Mouse (Mus musculus): Measurements from ENCODE around the gene Ppp2r5a. TPM values are rescaled to one million over a fixed set of nuclear protein-coding genes. Genes with fewer than 3 reads are reported as not detected.

Ppp2r5a gene
- polyA plus RNA-seq, 2 experiments: 30.3 to 40.1 TPM

DNA sequence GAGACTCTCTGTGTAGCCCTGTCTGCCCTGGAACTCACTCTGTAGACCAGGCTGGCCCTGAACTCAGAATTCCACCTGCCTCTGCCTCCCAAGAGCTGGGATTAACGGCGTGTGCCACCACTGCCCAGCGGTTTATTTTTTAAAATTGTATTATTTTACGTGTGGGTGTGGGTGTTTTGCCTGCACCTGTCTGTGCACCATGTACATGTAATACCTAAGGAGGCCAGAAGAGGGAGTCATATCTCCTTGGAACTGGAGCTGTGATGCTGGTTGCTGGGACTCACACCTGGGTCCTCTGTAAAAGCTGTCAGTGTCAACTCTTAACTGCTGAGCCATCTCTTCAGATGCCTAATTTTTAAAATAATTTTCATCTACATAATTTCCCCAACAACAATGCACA is 38.6 kb downstream of the Ppp2r5a start:
- Histone ChIP-seq H3K4me1 (ENCODE audit: control insufficient read depth, insufficient read depth, low read length) (no peaks in the 10 kb centered on the region; the same call in 1 of the 2 replicates), H3K9me3 (ENCODE audit: control insufficient read depth, low read length) (no peaks in the 10 kb centered on the region), H3K27me3 (ENCODE audit: control insufficient read depth, insufficient read depth, low read length) (no peaks in the 10 kb centered on the region), H3K27ac (replicated peaks; ENCODE audit: low read depth, low read length) (no peak overlapping the region), H3K4me3 (replicated peaks; ENCODE audit: low read length) (no peak overlapping the region), H3K4me2 (replicated peaks; ENCODE audit: low read depth, low read length, severe bottlenecking) (no peak overlapping the region), H3K9ac (ENCODE audit: low read depth, low read length, severe bottlenecking) (no peak overlapping the region), H3K36me3 (ENCODE audit: control insufficient read depth, insufficient read depth, low read length) (peaks cover 13% of the 10 kb centered on the region)
- 75% methylated on average over 4 of the region's 4 CpGs for WGBS
- DNase-seq (ENCODE audit: low spot score): no peak
- TF ChIP-seq POLR2A (IDR thresholded peaks at IDR 0.05; ENCODE audit: borderline replicate concordance, extremely low read depth, insufficient read depth, insufficient read length): no peak
- no peak for ATAC-seq (ENCODE audit: low FRiP score, low read depth)

DNA sequence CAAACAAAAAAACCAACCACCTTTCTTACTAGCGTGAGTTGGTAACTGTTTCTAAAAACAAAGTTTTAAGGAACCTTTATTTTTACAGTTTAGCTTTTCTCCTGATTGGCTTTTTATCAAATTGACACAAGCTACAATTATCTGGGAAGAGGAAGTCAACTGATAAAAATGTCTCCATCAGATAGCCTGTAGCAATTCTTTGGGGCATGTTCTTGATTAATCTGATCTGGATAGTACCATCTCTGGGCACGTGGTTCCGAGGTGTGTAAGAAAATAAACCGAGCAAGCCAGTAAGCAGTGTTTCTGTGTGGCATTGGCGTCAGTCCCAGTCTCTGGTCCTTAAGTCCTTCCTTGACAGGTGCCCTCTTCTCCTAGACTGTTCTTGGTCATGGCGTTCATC is 40.7 kb downstream of the Ppp2r5a start:
- 83% methylated on average over 6 of the region's 6 CpGs for WGBS
- H3K9ac ChIP-seq (ENCODE audit: low read depth, low read length, severe bottlenecking): no peak overlapping the region
- H3K27me3 ChIP-seq (ENCODE audit: control insufficient read depth, insufficient read depth, low read length): no peaks in the 10 kb centered on the region
- no peak overlapping the region for H3K27ac ChIP-seq (replicated peaks; ENCODE audit: low read depth, low read length)
- DNase-seq (ENCODE audit: low spot score) (no peak), ATAC-seq (ENCODE audit: low FRiP score, low read depth) (no peak)
- H3K36me3 ChIP-seq (ENCODE audit: control insufficient read depth, insufficient read depth, low read length): peaks cover 8% of the 10 kb centered on the region
- H3K4me3 ChIP-seq (replicated peaks; ENCODE audit: low read length): no peak overlapping the region
- TF ChIP-seq POLR2A (IDR thresholded peaks at IDR 0.05; ENCODE audit: borderline replicate concordance, extremely low read depth, insufficient read depth, insufficient read length): no peak
- H3K4me1 ChIP-seq (ENCODE audit: control insufficient read depth, insufficient read depth, low read length): peaks cover 4% of the 10 kb centered on the region; the same call in 1 of the 2 replicates
- no peak overlapping the region for H3K4me2 ChIP-seq (replicated peaks; ENCODE audit: low read depth, low read length, severe bottlenecking)
- no peaks in the 10 kb centered on the region for H3K9me3 ChIP-seq (ENCODE audit: control insufficient read depth, low read length)

DNA sequence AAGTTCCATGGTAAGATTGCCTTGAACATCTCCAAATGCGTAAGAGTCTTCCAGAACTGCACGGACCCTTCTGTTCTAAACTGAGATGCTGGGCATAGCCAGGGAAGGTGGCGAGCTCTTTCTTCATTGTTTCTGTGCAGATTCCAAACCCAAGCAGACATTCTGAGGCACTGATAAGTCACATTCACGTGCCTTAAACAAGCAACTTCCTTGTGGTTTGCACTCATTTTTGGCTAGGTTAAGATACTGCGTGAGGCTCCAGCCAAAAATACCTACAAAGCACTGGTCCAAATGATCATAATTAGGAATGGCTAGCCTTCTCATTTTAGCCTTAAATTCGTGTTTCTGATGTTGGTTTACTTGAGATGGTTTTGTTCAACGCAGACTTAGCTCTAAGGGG is 43.6 kb downstream of the Ppp2r5a start:
- no peaks in the 10 kb centered on the region for H3K27me3 ChIP-seq (ENCODE audit: control insufficient read depth, insufficient read depth, low read length)
- H3K4me3 ChIP-seq (replicated peaks; ENCODE audit: low read length): no peak overlapping the region
- 0 out of 2 replicates have a peak, but pooled peaks cover 4% of the 10 kb centered on the region for H3K4me1 ChIP-seq (ENCODE audit: control insufficient read depth, insufficient read depth, low read length)
- no peak overlapping the region for H3K9ac ChIP-seq (ENCODE audit: low read depth, low read length, severe bottlenecking)
- TF ChIP-seq POLR2A (IDR thresholded peaks at IDR 0.05; ENCODE audit: borderline replicate concordance, extremely low read depth, insufficient read depth, insufficient read length): no peak
- DNase-seq (ENCODE audit: low spot score) (no peak), ATAC-seq (ENCODE audit: low FRiP score, low read depth) (no peak)
- WGBS: 84% methylated on average over 7 of the region's 7 CpGs
- H3K36me3 ChIP-seq (ENCODE audit: control insufficient read depth, insufficient read depth, low read length): peaks cover 29% of the 10 kb centered on the region
- H3K27ac ChIP-seq (replicated peaks; ENCODE audit: low read depth, low read length): no peak overlapping the region
- H3K9me3 ChIP-seq (ENCODE audit: control insufficient read depth, low read length): no peaks in the 10 kb centered on the region
- H3K4me2 ChIP-seq (replicated peaks; ENCODE audit: low read depth, low read length, severe bottlenecking): no peak overlapping the region

DNA sequence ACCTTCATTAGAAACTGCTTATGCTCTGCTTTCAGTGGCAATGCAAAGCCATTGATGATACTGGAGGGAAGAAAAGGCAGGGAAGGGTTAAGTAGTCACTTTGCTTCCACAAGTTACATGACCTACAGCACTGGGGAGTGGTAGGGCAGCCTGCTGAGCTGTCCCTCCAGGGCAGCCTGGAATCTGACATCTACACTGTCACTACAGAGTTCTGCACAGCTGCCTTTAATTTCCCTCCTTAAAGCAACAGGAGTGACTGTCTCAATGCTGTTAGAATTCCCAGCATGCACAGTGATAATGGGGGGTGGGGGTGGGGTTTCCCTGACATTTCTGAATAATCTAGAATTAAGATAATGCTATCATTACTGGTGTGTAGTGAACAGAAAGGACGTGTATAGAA is 46.1 kb downstream of the Ppp2r5a start:
- Histone ChIP-seq H3K27me3 (ENCODE audit: control insufficient read depth, insufficient read depth, low read length) (no peaks in the 10 kb centered on the region), H3K4me2 (replicated peaks; ENCODE audit: low read depth, low read length, severe bottlenecking) (no peak overlapping the region), H3K4me3 (replicated peaks; ENCODE audit: low read length) (no peak overlapping the region), H3K9ac (ENCODE audit: low read depth, low read length, severe bottlenecking) (no peak overlapping the region), H3K36me3 (ENCODE audit: control insufficient read depth, insufficient read depth, low read length) (peaks cover 42% of the 10 kb centered on the region), H3K9me3 (ENCODE audit: control insufficient read depth, low read length) (no peaks in the 10 kb centered on the region), H3K4me1 (ENCODE audit: control insufficient read depth, insufficient read depth, low read length) (peaks cover 6% of the 10 kb centered on the region; the same call in 1 of the 2 replicates), H3K27ac (replicated peaks; ENCODE audit: low read depth, low read length) (no peak overlapping the region)
- no peak for ATAC-seq (ENCODE audit: low FRiP score, low read depth)
- no peak for TF ChIP-seq POLR2A (IDR thresholded peaks at IDR 0.05; ENCODE audit: borderline replicate concordance, extremely low read depth, insufficient read depth, insufficient read length)
- 52% methylated on average over 1 of the region's 1 CpGs for WGBS
- no peak for DNase-seq (ENCODE audit: low spot score)

DNA sequence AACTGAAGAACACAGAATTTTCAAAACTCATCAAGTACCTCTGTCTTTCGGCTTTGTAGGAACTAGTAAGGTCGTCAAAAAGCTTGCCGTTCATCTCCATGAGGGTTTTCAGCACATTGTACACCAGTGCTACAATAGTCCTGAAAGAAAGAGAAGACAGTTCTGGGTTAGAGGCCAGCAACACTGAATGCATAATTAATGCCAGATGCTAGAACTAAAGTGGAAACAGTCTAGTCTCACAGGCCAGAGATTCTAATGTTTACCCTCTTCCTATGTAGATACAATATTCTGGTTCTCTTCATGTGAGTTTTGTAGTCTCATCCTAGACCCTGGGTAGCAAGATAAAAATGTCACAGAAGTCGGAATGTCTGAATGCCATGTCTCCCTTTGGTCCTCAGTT is 49.2 kb downstream of the Ppp2r5a start:
- ATAC-seq (ENCODE audit: low FRiP score, low read depth) (peak; percentile 48; the same call in 1 of the 2 replicates), DNase-seq (ENCODE audit: low spot score) (peak; percentile 22)
- TF ChIP-seq POLR2A (IDR thresholded peaks at IDR 0.05; ENCODE audit: borderline replicate concordance, extremely low read depth, insufficient read depth, insufficient read length): no peak
- Histone ChIP-seq H3K9me3 (ENCODE audit: control insufficient read depth, low read length) (no peaks in the 10 kb centered on the region), H3K36me3 (ENCODE audit: control insufficient read depth, insufficient read depth, low read length) (peaks cover 53% of the 10 kb centered on the region), H3K27me3 (ENCODE audit: control insufficient read depth, insufficient read depth, low read length) (no peaks in the 10 kb centered on the region), H3K9ac (ENCODE audit: low read depth, low read length, severe bottlenecking) (no peak overlapping the region), H3K4me1 (ENCODE audit: control insufficient read depth, insufficient read depth, low read length) (peaks cover 6% of the 10 kb centered on the region; the same call in 1 of the 2 replicates), H3K4me3 (replicated peaks; ENCODE audit: low read length) (no peak overlapping the region), H3K4me2 (replicated peaks; ENCODE audit: low read depth, low read length, severe bottlenecking) (no peak overlapping the region), H3K27ac (replicated peaks; ENCODE audit: low read depth, low read length) (no peak overlapping the region)
- WGBS: 52% methylated on average over 4 of the region's 4 CpGs

Data from limb, embryonic 14.5 days (tissue).